Mouse (Mus musculus) MEL (cell line): Measurements from ENCODE around the gene Itsn2. TPM values are rescaled to one million over a fixed set of nuclear protein-coding genes. Genes with fewer than 3 reads are reported as not detected.

ENCODE experiments used
- DNase-seq: peaks from one replicate; pipeline ENCODE4 v3.0.0; 2011; ENCODE audit warnings: low read depth, low spot score
- H3K27ac ChIP-seq: 2 replicates; pipeline ENCODE4 v1.5.1; 2012; ENCODE audit warnings: low read depth, mild to moderate bottlenecking, control low read depth, low read length, moderate library complexity; ENCODE audit not compliant: control insufficient read depth
- H3K27me3 ChIP-seq, 2 experiments: fragments of 150-350 bp in 1 of 2; sonication (generic) in 1 of 2; 2 replicates each; pipeline ENCODE4 v1.6.1; 2012; ENCODE audit warnings: low read length in 2 of 2, mild to moderate bottlenecking in 2 of 2, improper control_type of control experiment in 1 of 2, moderate library complexity in 1 of 2; ENCODE audit not compliant: insufficient read depth in 2 of 2, control insufficient read depth in 1 of 2
- H3K36me3 ChIP-seq, 2 experiments: 2 replicates each; pipeline ENCODE4 v1.6.1; 2012 to 2014; ENCODE audit warnings: low read length in 2 of 2, improper control_type of control experiment in 1 of 2, inconsistent platforms in 1 of 2, mild to moderate bottlenecking in 1 of 2; ENCODE audit not compliant: insufficient read depth in 2 of 2, control insufficient read depth in 1 of 2
- H3K4me1 ChIP-seq, 2 experiments: fragments of 150-350 bp in 1 of 2; sonication (generic) in 1 of 2; 2 replicates each; pipeline ENCODE4 v1.6.1; 2012; ENCODE audit warnings: low read length in 2 of 2, improper control_type of control experiment in 1 of 2, mild to moderate bottlenecking in 1 of 2; ENCODE audit not compliant: insufficient read depth in 2 of 2, control insufficient read depth in 1 of 2
- H3K4me3 ChIP-seq, 2 experiments: fragments of 150-350 bp in 1 of 2; sonication (generic) in 1 of 2; 2 replicates each; pipeline ENCODE4 v1.5.1; 2012; ENCODE audit warnings: low read depth in 2 of 2, low read length in 2 of 2, mild to moderate bottlenecking in 2 of 2, moderate library complexity in 2 of 2, control low read depth in 1 of 2, improper control_type of control experiment in 1 of 2; ENCODE audit not compliant: control insufficient read depth in 1 of 2, insufficient read depth in 1 of 2
- H3K79me2 ChIP-seq: 2 replicates; pipeline ENCODE4 v1.6.1; 2012; ENCODE audit warnings: mild to moderate bottlenecking, low read length, moderate library complexity; ENCODE audit not compliant: control insufficient read depth, poor library complexity, insufficient read depth
- H3K9ac ChIP-seq: 2 replicates; pipeline ENCODE4 v1.6.1; 2012; ENCODE audit warnings: low read depth, mild to moderate bottlenecking, control low read depth, low read length, moderate library complexity; ENCODE audit not compliant: control insufficient read depth, poor library complexity, severe bottlenecking
- H3K9me3 ChIP-seq: fragments of 150-350 bp; sonication (generic); replicated peaks from 2 replicates; pipeline ENCODE4 v1.6.1; 2012; ENCODE audit warnings: mild to moderate bottlenecking, low read length, improper control_type of control experiment, moderate library complexity; ENCODE audit not compliant: insufficient read depth
- CHD1 ChIP-seq: IDR thresholded peaks from 2 replicates; pipeline ENCODE4 v1.6.1; 2012; ENCODE audit warnings: low read depth, mild to moderate bottlenecking, inconsistent platforms, low read length, improper control_type of control experiment
- CTCF ChIP-seq, 3 experiments: IDR thresholded peaks in 2 of 3; conservative IDR thresholded peaks in 1 of 3; 2 replicates each; pipeline ENCODE4 v1.5.1; 2011 to 2012; ENCODE audit warnings: low read length in 3 of 3, low read depth in 2 of 3, mild to moderate bottlenecking in 2 of 3, improper control_type of control experiment in 1 of 3, inconsistent platforms in 1 of 3, mixed read lengths in 1 of 3, moderate library complexity in 1 of 3; ENCODE audit not compliant: control insufficient read depth in 1 of 3, insufficient read depth in 1 of 3, poor library complexity in 1 of 3, severe bottlenecking in 1 of 3
- E2F4 ChIP-seq: IDR thresholded peaks from 2 replicates; pipeline ENCODE4 v1.6.1; 2011; ENCODE audit warnings: low read depth, low read length, improper control_type of control experiment, borderline replicate concordance
- ELF1 ChIP-seq: IDR thresholded peaks from 2 replicates; pipeline ENCODE4 v1.6.1; 2014; ENCODE audit warnings: low read depth, mild to moderate bottlenecking, inconsistent platforms, low read length, improper control_type of control experiment, moderate library complexity
- HCFC1 ChIP-seq: IDR thresholded peaks from 2 replicates; pipeline ENCODE4 v1.6.1; 2012; ENCODE audit warnings: low read depth, mild to moderate bottlenecking, inconsistent platforms, low read length, improper control_type of control experiment, moderate library complexity
- MAX ChIP-seq: IDR thresholded peaks from 2 replicates; pipeline ENCODE4 v1.6.1; 2011; ENCODE audit warnings: low read length, improper control_type of control experiment
- MXI1 ChIP-seq: IDR thresholded peaks from 2 replicates; pipeline ENCODE4 v1.6.1; 2011; ENCODE audit warnings: mild to moderate bottlenecking, low read depth, low read length, improper control_type of control experiment
- MYB ChIP-seq: IDR thresholded peaks from 2 replicates; pipeline ENCODE4 v1.6.1; 2011; ENCODE audit warnings: mild to moderate bottlenecking, low read depth, low read length, improper control_type of control experiment
- MYC ChIP-seq: IDR thresholded peaks from 2 replicates; pipeline ENCODE4 v1.6.1; 2011; ENCODE audit warnings: low read depth, mild to moderate bottlenecking, low read length, improper control_type of control experiment, moderate library complexity
- NRF1 ChIP-seq: IDR thresholded peaks from 2 replicates; pipeline ENCODE4 v1.6.1; 2014; ENCODE audit warnings: low read depth, mild to moderate bottlenecking, inconsistent platforms, low read length, improper control_type of control experiment, moderate library complexity; ENCODE audit not compliant: poor library complexity, insufficient read depth, severe bottlenecking
- POLR2AphosphoS5 ChIP-seq: IDR thresholded peaks from 2 replicates; pipeline ENCODE4 v1.6.1; 2012; ENCODE audit warnings: low read depth, borderline replicate concordance, mild to moderate bottlenecking, inconsistent platforms, low read length, moderate library complexity, mixed read lengths
- SIN3A ChIP-seq: IDR thresholded peaks from 2 replicates; pipeline ENCODE4 v1.6.1; 2012; ENCODE audit warnings: low read length, improper control_type of control experiment, inconsistent platforms
- TBP ChIP-seq: IDR thresholded peaks from 2 replicates; pipeline ENCODE4 v1.8.0; 2011; ENCODE audit warnings: low read depth, low read length, improper control_type of control experiment
- TCF12 ChIP-seq: IDR thresholded peaks from 2 replicates; pipeline ENCODE4 v1.6.1; 2014; ENCODE audit warnings: low read depth, mild to moderate bottlenecking, inconsistent platforms, low read length, improper control_type of control experiment, moderate library complexity
- UBTF ChIP-seq: IDR thresholded peaks from 2 replicates; pipeline ENCODE4 v1.6.1; 2012; ENCODE audit warnings: low read depth, mild to moderate bottlenecking, inconsistent platforms, low read length, improper control_type of control experiment, moderate library complexity, borderline replicate concordance; ENCODE audit not compliant: insufficient read depth
- USF1 ChIP-seq: IDR thresholded peaks from 2 replicates; pipeline ENCODE4 v1.6.1; 2014; ENCODE audit warnings: low read depth, mild to moderate bottlenecking, inconsistent platforms, low read length, improper control_type of control experiment, moderate library complexity
- ZKSCAN1 ChIP-seq: IDR thresholded peaks from 2 replicates; pipeline ENCODE4 v1.6.1; 2012; ENCODE audit warnings: low read depth, mild to moderate bottlenecking, inconsistent platforms, low read length, improper control_type of control experiment, moderate library complexity
- ZNF384 ChIP-seq: IDR thresholded peaks from 2 replicates; pipeline ENCODE4 v1.6.1; 2012; ENCODE audit warnings: low read depth, mild to moderate bottlenecking, inconsistent platforms, low read length, improper control_type of control experiment
- polyA plus RNA-seq, 2 experiments: library from polyadenylated mRNA; stranded (reverse) in 1 of 2; unstranded in 1 of 2; fragments of >175 nt in 1 of 2; fragments of >200 nt in 1 of 2; gene quantifications; 2 replicates each; pipeline versions ENCODE4 v1.2.1 to v1.2.4; 2012; ENCODE audit warnings: low replicate concordance in 2 of 2, low read depth in 1 of 2; ENCODE audit not compliant: insufficient read length in 2 of 2, insufficient read depth in 1 of 2, missing spikeins in 1 of 2
- total RNA-seq: library from RNA; depleted of rRNA; stranded (reverse); fragments of 300-350 nt; gene quantifications from 2 replicates; pipeline ENCODE4 v1.2.3, GENCODE M21; 2012

Itsn2 gene
- total and polyA plus RNA-seq, 3 experiments = 40.1 to 218 (median 47.5) TPM

DNA sequence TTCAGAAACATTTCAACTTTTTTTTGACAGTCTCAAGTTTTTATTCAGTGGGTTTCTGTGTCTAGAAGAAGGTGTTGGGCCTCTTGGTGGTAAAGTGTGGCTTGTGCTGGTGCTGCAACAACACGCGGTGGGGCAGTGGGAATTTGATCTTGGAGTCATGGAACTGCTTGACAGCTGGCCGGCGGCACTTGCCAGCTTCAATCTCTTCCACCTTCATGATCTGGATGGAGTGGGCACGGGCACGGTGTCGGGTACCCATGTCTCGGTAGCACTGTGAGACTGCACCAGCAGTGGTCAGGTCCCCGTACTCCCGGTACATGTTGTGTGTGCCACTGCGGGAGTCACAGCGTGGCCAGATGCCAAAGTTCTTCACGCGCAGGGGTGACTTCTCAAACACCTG is 96.9 kb downstream of the Itsn2 start:
- DNase-seq = no peak
- H3K36me3 ChIP-seq = peaks cover 0 to 5% of the 10 kb centered on the region in 2 experiments; a peak in 2 of 4 replicates
- H3K27ac ChIP-seq = no peak overlapping the region
- H3K4me3 ChIP-seq = no peak overlapping the region
- H3K9me3 ChIP-seq = no peaks in the 10 kb centered on the region
- H3K9ac ChIP-seq = no peak overlapping the region
- H3K4me1 ChIP-seq = peaks cover 0 to 3% of the 10 kb centered on the region in 2 experiments; a peak in 1 of 4 replicates
- no peaks in the 10 kb centered on the region for H3K27me3 ChIP-seq
- no peak for TF ChIP-seq MAX
- TF ChIP-seq E2F4 = no peak
- no peak for TF ChIP-seq CHD1
- TF ChIP-seq MYB = no peak
- no peak for TF ChIP-seq NRF1
- TF ChIP-seq ZNF384 = no peak
- TF ChIP-seq POLR2AphosphoS5 = no peak
- no peak for TF ChIP-seq CTCF (IDR thresholded peaks at IDR 0.05 in 2 of 3, conservative IDR thresholded peaks at IDR 0.05 in 1 of 3; ENCODE audit: control insufficient read depth in 1 of 3, insufficient read depth in 1 of 3, low read depth in 2 of 3, low read length in 3 of 3, poor library complexity in 1 of 3, severe bottlenecking in 1 of 3)
- TF ChIP-seq HCFC1 = no peak
- no peak for TF ChIP-seq USF1
- no peak for TF ChIP-seq MXI1
- no peak for TF ChIP-seq UBTF
- TF ChIP-seq ZKSCAN1 = no peak
- no peaks in the 10 kb centered on the region for H3K79me2 ChIP-seq

DNA sequence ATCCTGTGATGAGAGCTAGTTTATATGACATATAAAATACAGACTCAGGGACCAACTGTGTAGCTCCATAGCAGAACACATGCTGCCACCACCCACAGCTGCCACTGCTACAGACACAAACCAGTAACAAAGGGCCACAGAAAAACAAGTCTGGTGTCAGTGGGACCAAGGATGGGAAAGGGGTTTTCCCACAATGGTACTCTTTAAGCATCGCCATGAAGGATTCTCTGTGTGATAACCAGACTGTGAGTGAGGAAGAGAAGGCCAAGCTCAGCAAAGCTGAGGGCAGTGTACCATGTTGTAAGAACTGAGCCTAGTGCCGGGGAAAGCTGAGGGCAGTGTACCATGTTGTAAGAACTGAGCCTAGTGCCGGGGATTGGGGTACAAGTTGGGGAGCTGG is 98.8 kb downstream of the Itsn2 start:
- H3K4me3 ChIP-seq = no peak overlapping the region
- peaks cover 0 to 5% of the 10 kb centered on the region in 2 experiments; a peak in 2 of 4 replicates for H3K36me3 ChIP-seq
- no peak for TF ChIP-seq USF1
- TF ChIP-seq TBP = no peak
- TF ChIP-seq MYB = no peak
- no peak for TF ChIP-seq ELF1
- TF ChIP-seq SIN3A = no peak
- no peak for TF ChIP-seq MYC
- TF ChIP-seq TCF12 = no peak
- no peak for TF ChIP-seq POLR2AphosphoS5
- no peaks in the 10 kb centered on the region for H3K9me3 ChIP-seq
- no peak overlapping the region for H3K9ac ChIP-seq
- H3K4me1 ChIP-seq = peaks cover 0 to 3% of the 10 kb centered on the region in 2 experiments; a peak in 1 of 4 replicates
- no peak for DNase-seq
- H3K79me2 ChIP-seq = no peaks in the 10 kb centered on the region
- H3K27me3 ChIP-seq = no peaks in the 10 kb centered on the region
- no peak overlapping the region for H3K27ac ChIP-seq
